Mouse (Mus musculus): ENCODE data around the gene Mgst3.

Mgst3 gene

DNA sequence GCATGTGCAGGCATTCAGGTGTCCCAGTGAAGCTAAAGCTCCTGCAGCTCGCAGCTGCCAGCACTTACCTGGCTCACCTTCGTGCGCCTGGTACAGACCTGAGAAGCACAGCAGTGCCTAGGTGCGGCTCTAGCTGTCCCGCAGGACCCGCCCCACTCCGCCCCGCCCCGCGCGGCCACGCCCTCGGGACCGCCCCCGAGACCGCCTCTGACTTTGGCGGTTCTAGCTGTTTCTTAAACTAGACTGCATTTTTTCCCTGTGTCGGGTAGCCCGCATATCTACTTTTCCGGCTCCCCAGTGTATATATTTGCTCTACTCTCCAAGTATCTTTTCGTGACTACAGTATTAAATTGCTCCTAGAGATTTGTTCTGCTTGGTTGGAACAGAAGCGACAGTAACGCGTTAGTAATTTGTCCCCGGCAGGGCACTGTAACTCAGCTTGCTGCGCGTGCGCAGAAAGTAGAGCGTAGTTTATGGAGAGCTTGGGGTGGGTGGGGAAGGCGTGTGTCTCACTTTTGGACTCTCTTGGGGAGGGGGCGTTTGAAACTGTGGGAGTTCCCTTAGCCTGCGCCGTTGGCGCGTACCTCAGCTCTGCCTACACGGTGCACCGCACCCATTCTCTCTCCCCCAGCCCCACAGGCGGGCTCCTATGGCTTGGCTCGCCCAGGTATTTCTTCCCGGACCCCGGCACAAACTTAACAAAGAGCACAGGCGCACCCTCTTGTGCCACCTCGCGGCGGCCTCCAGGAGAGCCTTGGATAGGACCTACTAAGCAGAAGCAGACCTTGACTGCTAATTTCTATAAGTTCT lies at the start of gene Mgst3:
Gene Mgst3, minus strand, starts transcription at position 159 of the 810 bp plus-strand sequence.
- DNase-seq (ENCODE audit: low spot score), result peak; percentile 89

DNA sequence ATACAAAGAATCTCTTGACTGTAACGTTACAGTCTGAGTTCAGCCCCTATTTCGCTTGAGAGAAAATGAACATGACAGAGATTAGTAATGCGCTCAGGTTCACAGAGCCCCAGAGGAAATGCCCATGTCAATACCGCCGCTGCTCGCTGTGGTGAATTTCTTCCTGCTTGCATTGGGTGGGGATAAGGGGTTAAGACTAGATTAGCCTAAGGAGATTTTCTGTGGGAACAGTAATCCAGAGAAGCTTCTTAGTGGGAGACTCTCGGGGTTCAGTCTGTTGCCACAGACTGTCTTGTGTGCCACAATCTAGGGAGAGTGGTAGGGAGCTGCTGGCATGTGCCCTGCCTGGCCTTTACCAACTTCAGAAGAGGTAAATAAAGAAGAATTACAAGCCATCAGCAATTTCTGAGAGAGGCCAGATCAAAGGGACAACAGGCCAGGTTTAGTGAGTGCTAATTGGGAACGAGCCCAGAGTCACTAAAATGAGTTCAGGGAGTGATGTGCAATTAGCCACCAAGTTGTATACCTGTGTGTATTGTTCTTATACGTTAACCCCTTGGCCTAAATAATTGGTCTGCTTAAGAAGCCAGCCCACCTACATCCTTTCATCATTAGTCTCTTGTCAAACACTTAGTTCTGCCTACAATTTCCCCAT lies 44.7 kb upstream of the Mgst3 start:
- DNase-seq (ENCODE audit: low spot score), result no peak

DNA sequence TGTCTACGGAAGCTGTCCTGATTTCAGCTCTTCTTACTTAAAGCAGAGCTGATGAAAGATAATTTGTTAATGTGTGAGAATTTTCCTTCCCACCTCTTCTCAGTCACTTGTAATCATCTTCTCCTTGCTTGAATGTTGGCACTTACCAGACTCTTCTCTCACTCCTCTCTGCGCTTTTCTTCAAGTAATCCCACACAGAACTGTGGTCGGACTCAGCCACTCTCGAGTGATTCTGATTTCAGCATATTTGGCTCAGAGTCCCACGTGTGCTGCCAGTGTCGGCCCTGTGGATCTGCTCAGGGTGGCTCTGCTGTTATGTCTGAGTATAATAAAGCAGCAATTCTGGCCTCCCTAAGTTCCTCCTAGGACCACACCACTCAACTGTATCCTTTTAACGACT lies 43.5 kb upstream of the Mgst3 start:
- no peak for DNase-seq (ENCODE audit: low spot score)

DNA sequence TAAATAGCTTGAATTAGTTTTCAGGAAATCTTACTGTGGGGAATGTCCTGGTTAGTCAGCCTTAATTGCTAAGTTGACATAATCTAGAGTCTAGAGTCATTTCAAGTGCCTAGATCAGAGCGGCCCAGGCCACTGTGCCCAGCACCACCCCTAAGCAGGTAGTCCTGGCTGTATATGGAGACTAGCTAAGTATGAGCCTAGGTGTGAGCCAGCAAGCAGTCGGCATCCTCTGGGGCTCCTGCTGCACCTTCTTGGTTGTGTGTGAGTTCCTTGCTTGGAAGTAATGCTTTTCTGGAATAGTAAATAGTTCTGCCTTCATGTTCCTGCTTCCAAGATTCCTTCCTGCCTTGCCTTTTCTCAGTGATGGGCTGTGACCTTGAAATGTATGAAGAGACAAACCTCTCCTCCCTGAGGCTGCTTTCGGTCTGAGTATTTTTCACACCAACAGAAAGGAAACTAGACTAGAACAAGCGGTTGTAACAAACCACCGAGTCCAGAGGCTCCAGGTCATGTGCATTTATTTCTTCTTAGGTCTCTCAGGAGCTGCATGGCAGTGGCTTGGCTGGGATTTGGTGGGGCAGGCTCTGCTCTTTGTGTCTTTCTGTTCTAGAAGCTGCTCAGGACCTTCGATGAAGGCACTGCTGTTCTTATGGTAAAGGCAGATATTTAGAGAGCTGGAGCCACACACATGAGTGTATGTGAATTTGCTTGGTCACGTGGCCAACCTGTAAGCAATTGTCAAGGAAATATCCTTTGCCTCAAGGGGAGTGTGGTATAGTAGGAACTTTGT lies 42.7 kb upstream of the Mgst3 start:
- no peak for DNase-seq (ENCODE audit: low spot score)

DNA sequence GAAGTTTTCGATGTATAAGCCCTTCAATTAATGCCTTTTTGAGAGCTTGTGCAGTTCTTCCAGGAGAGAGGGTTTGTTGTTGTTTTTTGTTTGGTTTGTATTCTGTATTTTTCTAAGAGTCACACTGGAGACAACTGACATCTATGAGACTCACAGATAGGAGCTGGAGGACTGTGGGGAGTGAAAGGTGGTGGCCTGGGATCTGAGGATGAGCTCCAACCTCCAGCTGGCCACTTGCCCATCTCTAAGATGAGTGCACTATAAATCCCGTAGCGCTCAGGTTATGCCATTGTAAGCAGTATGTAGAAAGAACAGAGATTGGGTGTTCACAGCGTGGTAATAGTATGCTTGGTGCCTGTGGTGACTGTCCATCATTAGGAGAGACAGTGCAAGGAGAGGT lies 41.3 kb upstream of the Mgst3 start:
- DNase-seq (ENCODE audit: low spot score), result no peak

DNA sequence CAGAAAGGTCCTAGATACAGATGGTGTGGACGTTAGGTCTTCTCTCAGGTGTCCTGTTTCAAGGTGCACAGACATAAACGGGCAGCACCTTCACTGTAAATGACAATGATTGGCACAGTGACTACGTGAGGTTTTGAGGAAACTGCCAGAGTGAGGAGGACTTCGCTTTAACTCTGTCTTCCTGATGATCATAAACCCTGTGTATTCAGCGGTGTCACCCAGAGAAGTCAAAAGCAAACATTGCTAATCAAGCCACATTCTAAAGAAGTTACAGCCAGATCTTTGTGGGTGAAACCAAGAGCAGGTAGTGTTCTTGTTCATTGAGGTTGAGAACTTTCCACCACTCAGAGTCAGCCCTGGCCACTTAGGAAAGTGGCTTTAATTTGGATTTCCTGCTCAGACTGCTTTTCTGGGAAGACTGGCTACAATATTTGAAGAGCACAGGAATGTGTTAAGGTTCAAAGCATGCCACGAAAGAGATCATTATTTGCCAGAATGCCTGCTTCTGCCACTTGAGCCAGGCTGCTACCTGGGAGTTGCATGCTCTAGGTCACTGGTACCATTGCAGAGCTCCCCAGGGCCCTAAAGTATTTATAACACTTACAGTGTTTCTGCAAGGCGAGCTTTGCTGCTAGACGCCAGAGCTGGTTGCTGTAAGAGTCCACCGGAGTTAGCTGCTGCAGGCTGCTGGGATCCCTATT lies 37.5 kb upstream of the Mgst3 start:
- DNase-seq (ENCODE audit: low spot score), result no peak

DNA sequence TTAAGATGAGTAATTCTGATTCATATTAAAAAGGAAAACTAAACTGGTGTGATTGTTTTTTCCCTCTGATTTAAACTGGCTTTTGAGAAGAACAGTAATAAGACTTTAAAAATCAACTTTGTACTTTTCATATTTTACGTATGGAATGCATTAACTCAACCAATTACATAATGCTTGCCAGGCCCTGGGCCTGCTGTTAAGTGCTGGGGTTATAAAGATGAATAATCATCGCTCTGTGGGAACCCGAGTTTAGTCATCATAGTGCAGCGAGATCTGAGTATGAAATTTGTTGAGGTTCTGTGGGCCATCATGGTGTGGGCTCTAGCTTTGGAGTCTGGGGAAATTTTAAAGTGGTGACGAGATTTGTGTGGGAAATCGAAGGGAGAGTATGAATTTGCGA lies 33.0 kb upstream of the Mgst3 start:
- no peak for DNase-seq (ENCODE audit: low spot score)

DNA sequence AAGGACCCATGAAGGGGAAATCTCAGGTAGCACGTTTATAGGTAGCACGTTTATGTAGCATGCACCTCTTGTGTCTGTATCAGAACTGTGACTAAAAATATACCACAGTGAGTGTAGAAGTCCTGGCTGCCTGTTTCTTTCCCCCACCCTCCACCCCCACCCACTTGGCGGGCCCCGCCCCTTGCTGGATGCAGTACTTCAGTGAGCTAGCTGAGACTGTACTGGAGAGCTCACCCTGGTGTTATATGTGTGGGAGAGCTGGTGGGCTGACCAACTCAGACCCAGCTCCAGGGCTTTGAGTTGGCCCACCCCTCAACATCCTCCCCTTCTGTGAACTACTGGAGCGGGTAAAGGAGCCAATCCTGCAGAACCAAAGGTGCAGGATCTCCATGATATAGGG lies 31.9 kb upstream of the Mgst3 start:
- no peak for DNase-seq (ENCODE audit: low spot score)

DNA sequence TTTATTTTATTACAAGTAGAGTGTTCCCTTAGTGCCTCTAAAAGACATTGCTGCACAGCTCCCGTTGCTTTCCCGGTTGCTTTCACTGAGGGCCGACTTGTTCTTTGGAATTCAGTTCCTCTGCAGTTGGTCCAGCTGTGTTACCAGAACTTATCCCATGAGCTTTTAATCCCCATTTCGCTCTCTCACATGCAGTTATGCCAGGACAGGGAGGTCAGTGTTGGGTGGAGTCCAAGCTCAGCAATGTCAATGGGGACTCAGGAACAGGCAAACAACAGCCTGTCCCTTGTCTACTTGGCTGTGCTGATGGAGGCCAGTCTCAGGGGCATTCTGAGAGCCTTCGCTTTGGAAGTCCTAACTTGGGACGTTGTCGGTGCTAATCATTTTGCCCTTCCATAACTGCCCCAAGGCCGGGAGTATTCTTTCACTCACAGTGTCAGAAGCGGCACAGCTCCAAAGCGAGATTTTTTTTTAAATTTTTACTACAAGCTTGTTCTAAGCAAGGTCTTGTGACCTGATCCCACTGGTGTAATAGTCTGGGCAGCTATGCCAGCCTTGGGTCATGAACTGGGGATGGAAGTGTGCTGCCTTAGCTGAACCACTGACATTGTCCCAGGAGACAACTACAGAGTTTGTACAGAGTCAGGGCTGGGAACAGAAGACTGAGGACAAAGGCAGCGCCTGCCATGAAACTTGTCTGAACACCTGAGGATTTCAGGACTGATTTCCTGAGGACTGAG lies 29.0 kb upstream of the Mgst3 start:
- DNase-seq (ENCODE audit: low spot score), result no peak

DNA sequence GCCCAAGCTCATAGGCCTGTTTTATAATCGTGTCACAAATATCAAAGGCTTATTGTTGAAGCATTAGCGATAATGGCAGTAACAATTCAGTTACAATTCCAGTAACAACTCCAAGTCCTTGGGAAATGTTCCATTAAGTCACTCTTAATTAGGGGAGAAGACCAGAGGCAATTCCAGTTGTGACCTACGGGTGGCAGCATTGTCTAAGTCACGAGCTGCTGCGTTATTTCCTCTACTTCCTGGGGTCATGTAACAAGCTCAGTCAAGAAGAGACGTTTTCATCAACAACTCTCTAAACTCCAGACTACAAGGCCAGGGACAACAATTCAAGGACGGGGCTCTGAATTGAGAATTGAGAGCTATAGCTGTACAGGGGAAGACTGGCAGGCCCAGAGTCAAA lies 21.2 kb upstream of the Mgst3 start:
- peak; percentile 49 for DNase-seq (ENCODE audit: low spot score)

DNA sequence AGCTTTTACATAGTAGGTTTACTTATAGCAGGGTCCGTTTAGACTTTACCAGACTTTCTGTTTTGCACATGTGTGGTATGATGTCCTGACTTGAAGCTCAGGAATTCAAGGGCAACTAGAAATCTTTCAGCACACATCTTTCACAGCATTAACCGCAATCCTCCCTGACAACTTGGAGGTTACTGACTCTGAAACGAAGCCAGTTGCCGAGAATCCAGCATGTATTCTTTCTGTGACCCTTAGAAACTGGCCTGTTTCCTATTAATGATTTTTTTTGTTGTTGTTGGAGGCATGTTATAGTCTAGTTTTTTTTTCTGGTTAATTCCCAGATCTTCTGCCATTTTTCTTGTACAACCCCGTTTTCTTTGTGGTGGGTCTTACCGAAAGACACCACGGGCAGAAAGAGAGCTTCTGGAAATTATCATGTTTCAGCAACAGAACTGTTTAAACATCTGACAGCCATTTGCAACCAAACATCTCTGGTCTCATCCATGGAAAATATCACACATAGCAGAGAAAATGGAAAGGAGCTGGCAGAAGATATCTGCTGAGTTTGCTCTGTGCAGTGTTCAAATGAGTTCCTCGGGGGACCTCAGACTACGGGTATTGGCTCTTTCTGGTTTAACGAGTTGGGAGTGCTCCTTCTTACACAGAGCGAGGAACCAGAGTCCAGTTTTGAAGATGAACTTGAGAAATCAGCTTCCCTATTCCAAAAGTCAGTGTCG lies 18.5 kb upstream of the Mgst3 start:
- DNase-seq (ENCODE audit: low spot score), result no peak

DNA sequence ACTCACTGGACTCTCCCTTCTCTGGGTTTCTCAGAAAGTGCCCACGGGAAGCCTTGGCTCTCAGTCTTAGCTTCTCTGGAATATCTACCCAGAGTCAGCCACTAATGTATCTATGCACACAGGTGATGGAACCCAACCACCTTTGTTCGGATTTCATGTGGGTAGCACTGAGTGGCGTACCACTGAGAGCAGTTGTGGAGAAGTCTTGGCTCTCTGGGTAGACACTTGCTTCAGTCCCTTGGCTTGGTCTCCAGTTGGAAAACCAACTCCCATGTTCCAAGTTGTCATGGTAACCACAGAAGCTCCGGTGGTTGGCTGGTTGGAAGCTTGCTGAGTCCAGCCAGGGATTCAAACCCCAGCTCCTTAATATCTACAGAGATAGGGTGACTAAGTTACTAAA lies 16.0 kb upstream of the Mgst3 start:
- DNase-seq (ENCODE audit: low spot score), result no peak

DNA sequence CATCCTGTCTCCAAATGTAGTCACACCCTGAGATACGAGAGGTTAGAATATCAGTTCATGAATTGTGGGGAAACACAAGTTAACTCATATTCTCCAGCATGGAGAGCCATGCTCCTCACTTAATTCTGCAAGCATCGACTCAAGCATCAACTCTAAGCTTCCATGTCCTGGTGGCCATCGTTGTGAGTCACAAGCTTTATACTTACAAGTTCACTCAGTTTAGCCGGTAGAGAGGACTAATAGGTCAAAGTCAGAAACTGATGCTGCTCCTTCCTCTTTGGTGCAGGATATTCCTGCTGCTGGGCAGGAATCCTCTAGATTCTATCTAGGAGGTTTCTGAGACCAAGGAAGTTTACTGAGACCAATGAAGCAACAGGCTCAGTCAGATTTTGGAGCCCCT lies 11.6 kb upstream of the Mgst3 start:
- no peak for DNase-seq (ENCODE audit: low spot score)

DNA sequence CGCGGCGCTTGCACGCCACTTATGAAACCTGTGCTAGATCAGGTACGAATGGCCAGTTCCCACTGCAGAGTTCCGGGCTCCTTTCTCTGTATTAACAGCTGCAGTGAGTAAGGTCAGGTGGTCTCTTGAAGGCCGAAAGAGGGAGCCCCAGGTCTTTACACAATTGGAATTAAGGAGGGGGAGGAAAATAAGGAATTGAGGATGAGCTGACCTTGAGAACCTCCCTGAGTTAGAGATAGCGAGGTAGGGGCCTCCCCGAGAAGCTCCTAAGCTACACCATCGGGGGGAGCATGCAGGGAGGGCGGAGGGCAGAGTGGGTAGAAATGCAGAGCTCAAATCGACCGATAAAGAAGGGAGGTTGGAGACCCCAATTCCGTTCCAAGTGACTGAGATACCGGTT lies 360 bp downstream of the Mgst3 start:
- DNase-seq (ENCODE audit: low spot score), result no peak

DNA sequence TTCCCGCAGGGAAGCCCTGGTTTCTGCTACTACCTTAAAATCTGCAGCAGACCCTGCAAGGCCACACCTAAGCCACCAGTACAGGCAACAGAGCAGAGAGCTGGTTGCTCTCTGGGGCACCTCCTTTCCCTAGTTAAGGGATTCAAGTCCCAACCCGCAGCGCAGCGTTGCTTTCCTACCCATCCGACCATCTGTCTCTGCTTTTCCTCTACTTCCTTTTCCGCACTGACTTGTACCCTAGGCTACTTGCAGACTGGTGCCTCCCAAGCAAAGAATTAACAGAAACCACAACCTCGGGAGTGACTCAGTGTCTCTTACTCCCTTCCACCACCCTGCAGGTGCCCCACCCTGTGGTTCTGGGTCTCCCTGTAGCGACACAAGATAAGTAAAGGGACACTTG lies 954 bp downstream of the Mgst3 start:
- no peak for DNase-seq (ENCODE audit: low spot score)

DNA sequence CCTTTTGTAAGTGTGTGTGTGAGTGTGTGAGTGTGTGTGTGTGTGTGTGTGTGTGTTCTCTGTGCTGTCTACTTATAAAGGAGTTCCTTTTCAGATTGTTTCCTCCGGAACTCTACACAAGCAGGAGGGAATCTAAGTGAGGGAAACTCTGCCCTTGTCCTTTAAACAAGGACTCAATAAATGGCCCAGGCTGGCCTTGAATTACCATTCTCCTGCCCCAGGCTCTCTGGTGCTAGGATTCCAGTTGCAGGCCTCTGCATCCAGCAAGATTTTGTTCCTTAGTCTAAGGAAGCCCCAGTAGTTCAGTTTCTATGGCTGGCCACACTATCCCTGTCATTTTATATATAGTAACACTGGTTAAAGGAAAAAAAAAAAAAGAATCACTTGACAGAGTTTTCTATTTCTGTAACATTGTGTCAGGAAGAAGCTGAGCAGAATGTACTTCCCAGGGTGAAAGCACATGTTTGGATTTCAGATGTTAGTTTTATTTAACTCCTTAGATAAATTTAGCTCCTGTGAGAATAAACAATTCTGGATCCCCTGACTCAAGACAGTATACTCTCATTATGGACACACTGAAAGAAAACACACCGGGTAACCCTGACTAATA lies 1.5 kb downstream of the Mgst3 start:
- no peak for DNase-seq (ENCODE audit: low spot score)

DNA sequence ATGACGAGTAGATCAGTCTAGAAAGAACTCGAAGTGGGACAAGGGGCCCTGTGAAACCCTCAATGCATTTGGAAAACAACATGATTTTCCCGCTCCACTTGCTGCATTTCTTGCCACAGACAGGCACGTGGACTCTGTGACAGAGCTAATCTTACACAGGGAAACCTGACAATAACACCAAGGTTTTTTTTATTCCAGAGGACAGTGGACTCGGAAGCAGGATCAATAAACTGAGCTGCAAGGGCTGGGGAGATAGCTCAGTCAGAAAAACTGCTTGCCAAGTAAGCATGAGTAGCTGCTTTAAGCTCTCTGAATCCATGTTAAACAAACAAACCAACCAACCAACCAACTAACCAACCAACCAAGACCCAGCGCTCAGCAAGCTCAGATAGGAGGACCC lies 2.4 kb downstream of the Mgst3 start:
- DNase-seq (ENCODE audit: low spot score), result no peak

DNA sequence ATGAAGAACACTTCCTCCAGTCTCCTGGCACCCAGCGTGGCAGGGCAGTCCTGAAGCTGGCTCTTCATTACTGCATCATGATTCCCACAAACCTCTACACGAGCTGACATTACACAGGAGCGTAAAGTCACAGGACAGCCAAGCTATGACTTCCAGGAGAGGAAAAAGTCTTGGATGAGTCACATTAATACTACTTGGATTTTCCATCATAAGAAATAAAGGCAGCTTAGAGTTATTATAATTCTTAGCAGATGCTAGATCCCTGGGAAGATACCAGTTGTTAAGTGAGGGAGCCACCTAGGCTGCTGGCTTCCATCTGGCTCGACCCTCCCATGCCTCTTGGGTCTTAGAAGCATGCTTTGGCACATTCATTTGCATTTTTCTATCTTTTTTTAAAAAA lies 3.3 kb downstream of the Mgst3 start:
- no peak for DNase-seq (ENCODE audit: low spot score)

DNA sequence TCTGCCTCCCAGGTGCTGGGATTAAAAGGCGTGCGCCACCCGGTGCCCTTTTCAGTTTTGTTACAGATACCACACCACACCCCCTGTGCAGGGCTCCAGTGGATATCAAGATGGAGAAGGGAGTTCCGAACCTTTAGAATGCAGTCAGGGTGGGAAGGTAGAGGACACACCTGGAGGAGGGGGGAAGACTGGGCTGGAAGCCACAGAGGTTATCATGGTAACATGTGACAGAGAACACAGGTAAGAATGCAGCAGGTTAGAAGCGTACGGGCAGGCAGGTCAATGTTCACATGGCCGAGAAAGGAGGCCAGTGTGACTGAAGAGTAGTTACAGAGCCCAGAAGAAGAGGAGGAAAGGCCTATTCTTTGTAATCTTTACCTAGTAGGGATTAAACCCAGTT lies 4.1 kb downstream of the Mgst3 start:
- no peak for DNase-seq (ENCODE audit: low spot score)

DNA sequence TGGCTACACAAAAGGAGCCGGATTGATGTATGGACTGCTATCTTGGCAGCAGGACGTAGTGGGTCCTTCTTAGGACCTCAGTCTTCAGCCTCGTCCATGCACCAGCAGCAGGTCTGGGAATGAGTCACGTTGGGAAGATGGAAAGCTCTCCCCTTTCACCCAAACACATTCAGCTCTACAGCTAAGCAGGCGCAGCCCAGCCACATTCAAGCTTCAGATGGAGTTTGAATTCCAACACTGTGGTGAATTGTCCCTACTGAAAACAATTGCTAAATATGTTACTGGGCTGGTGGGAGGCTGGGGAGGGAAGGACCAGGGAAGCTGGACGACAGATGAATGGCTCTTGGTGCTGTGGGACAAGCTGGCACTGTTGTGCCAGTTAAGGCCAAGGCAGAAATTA lies 5.1 kb downstream of the Mgst3 start:
- DNase-seq (ENCODE audit: low spot score), result no peak

DNA sequence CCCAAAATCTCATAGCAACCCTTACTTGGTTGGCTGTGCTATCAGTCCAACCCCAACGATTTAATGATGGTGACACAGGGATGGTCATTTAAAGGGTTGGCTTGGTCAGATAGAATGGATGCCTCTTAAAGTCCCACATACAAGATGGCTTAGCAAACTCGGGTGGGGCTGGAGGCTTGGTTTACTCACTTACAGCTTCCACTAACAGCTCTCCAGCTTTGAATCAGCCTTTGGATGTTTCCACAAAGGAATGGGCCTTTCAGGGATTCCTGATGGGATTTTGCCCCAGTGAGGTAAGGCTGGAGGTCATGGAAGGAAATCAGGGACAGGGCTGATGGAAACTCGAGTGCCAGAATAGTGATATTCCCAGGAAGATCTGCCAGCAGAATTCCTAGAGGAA lies 5.8 kb downstream of the Mgst3 start:
- no peak for DNase-seq (ENCODE audit: low spot score)
